Mouse (Mus musculus): ENCODE data around the gene Trmt44. TPM values are rescaled to one million over a fixed set of nuclear protein-coding genes. Genes with fewer than 3 reads are reported as not detected.
"Not testable (repeated sequence)": the region's sequence is repeated elsewhere in the genome, so short reads cannot be mapped to it uniquely, and the experiment has no call there.

The Trmt44 gene
- total RNA-seq, 4 experiments from 2014 or later: 6.1 to 11.2 (median 7.7) TPM

DNA sequence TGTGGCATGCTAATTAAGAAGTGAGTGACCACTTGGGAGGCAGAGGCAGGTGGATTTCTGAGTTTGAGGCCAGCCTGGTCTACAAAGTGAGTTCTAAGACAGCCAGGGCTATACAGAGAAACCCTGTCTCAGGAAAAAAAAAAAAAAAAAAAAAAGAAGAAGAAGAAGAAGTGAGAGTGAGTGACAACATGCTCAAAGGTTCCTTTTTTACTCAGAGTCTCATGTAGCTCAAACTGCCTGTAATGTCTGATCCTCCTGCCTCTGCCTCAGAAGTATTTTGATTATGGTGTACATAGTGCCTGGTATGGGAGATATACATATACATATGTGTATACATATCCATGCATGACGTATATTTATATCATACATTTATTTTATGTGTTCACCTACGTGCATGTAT is 9.4 kb upstream of the Trmt44 start:
- DNase-seq: not testable (repeated sequence)

DNA sequence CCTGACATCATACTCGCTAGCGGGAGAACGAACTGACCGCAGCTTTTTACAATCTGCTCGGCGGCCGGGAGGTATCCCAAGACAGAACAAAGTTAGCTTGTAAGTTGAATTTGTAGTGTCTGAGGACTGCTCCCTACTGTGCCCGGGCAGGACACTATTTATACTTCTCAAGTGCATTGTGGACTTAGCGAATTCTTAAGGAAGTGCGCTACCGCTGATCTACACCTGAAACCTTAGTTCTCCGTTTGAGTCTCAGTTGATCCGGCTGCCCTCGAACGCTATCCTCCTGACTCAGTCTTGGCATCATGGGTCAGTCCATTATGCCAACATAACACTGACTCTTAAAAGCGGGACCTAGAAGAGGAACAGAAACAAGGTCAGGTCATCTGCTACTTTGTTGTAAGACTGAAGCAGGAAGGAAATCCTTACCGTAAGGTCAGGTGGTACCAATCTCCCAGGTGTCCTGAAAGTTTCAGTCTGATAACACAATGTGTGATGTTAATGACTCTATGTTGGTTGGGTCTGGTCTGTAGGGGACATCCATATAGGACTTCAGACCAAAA is 8.4 kb upstream of the Trmt44 start:
- no peak for DNase-seq

DNA sequence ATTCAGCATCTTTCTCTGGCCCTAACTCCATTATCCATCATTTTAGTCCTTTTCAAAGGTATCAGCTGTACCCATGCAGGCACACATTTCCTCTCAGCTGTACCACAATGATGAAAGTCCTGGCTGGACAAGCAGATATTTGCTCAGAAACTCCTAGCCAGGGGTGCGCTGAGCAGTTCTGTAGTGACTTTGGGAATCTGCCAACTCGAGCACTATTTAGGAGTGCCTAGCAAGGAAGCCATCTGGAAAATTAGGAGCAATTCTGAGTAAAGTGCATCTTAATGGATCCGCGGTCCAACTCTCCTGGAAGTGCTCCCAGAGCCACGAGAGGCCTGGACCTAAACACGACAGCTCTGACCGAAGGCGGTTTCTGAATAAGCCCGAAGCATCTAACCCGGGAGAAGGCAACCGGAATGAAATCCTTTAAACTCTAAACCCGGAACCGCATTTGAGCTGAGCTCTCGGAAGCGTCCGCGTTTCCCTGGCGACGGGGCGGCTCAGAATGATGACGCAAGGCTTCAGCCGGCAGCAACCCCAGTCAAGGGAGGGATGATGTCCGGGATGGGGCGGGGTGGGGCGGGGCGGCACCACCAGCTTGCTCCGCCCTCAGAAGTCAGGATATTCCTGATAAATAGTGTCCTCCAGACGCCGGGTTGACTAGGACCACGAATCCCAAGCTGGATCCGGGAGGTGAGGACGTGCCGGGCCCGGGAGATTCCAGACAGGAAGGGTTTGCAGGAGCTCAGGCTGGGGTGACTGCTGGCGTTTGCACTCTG is 7.8 kb upstream of the Trmt44 start, which contains the start of gene Acox3:
TSS of gene Acox3 (plus strand) at position 596 of the 776 bp plus-strand sequence.
- DNase-seq: peak; percentile 96

DNA sequence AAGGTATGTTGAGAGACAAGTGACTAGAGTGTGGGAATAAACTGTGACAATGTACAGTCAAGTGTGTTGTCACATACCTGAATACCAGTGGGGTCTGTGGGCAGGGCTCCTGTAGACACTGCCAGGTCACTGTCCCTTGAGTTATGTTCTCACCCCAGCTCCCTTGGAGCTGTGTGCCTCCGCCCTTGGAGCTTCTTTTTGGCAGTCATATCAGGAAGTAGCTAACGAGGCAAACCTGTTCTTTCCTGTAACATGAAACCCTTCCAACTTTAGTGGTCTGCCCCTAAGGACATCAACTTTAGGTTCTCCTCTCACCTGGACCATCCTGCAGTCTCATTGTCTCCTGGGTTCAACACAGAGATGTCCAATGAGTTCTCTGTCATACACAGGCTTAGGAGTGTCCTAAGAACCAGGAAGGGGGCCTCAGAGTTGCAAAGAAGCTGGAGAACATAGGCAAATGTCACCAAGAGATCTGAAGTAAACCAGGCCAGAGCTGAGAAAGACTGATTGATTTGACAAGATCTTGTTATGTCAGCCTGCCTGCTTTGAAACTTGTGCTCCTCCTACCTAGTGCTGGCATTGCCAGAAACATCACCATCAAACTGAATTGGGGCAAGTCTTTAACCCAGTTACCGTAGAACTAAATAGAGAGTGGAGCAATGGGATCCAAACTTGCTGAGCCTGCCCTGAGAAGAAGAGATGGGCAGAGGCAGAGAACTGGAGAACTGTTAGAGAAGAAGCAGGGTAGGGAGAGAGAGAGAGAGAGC is 5.5 kb upstream of the Trmt44 start:
- DNase-seq: no peak

DNA sequence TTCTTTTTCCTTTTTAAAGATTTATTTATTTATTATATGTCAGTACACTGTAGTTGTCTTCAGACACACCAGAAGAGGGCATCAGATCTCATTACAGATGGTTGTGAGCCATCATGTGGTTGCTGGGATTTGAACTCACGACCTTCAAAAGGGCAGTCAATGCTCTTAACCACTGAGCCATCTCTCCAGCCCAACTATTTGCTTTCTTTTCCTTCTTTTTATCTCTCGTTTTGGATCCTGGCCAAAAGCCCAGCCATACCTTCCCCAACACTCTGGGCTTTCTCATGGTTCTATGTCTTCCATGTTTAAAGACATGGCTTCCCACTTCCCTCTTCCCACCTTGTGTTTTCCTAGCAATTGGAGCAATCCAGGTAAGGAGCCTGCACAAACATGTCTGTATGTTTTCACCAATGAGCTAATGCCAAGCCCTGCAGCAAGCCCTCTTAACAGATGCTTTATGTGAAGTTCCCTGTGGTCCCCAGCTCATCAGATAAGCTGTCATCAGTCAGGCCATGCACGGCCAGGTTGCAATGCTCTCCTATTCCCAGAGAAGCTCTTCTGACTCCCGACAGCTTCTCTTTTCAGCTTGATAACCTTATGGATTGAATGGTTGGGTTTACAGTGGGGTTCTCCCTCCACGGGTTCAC is 4.5 kb upstream of the Trmt44 start:
- DNase-seq: no peak

DNA sequence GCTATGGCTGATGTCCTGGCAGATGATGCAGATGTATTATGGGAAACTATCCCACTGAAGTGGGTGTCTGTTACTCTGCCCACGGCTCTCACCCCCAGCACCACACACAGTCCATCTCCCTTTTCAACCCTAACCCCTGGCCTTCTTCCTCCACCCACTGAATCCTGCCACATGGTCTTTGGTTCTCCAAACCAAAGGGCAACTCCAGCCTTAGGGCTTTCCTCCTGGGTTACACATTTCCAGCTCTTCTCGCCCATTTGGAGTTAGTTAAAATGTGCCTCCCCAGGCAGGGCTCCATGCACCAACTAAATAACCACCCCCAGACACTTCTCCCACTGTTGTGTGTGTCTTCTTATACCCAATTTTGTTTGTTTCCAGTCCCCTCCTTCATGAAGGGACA is 3.5 kb upstream of the Trmt44 start:
- no peak for DNase-seq

DNA sequence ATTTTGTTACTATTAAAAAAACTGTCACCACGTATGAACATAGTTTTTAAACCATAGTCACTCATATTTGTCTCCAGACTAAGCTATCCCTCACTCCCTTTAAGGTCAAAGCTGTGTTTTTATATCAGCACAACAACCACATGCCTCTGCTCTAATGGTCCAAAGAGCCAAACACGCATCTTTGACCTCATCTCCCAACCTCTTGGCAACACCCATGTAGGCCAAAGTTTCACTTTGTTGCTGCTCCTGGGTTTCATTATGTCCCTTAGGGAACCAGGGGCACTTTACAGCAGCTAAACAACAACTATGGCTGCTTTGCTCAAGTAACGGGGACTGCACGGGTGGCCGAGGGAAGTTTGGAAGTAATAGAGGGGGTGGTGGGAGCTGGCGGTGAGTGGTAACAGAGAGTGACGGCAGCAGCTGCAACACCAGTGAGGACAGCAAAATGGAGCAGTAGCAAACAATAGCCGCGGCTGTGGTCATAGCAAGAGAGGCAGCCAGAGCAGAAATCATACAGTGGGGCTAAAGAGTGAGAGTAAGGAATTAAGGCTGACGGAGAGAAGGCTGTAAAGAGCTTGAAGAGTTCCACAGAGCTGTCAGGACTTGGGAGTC is 1.6 kb upstream of the Trmt44 start:
- no peak for DNase-seq

DNA sequence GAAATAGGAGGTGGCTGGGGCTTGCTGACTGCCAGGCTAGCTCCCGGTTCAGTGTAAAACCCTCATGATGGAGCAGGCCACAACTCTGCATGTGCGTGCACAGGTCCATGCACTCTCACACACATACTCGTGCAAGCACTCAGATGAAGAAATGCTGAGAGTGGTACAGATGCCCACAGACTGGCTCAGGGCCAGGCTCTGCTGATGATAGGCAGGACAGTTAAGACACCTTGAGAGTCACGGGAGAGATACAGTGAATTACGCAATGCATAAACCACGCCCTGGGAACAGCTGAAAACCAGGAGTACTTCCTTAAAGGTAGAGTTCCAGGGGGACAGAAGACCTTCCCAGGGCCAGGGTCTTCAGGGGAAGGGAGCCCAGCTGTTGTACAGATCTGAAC is 3.3 kb downstream of the Trmt44 start:
- no peak for DNase-seq

DNA sequence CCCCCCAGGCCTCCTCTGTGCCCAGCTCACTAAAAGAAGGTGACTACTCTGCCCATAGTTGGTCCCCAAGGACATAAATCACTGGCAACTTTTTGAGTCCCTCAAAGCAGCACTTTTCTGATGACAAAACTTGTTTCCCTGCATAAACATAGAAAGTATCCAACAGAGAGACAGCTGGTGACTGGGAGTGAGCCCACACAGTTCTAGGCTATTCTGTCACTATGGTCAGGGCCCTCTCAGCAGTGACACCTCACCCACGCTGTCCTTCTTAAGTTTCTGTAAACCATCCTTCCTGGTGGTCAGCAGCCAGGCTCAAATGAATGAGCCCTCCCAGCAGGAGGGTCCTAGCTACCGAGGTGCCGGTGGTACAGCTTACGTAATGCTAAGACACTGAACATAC is 8.2 kb downstream of the Trmt44 start:
- no peak for DNase-seq

DNA sequence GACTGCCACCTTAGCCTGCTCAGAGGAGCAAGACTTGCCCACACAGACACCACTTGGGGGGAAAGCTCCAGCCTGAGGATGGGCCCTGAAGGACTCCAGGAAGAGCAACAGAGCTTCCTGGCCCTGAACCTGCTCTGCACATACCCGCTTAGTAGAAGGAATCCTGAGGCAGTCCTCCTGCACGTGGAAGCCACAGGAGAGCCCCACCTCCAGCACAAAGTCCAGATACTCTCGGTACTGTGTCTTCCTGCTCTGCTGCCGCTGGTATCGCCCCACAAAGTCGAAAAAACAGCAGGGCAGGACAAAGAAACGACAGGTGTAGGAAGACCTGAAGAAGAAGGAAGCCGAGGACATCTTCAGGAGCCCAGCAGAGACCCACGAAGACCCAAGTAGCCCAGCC is 9.7 kb downstream of the Trmt44 start:
- DNase-seq: no peak

DNA sequence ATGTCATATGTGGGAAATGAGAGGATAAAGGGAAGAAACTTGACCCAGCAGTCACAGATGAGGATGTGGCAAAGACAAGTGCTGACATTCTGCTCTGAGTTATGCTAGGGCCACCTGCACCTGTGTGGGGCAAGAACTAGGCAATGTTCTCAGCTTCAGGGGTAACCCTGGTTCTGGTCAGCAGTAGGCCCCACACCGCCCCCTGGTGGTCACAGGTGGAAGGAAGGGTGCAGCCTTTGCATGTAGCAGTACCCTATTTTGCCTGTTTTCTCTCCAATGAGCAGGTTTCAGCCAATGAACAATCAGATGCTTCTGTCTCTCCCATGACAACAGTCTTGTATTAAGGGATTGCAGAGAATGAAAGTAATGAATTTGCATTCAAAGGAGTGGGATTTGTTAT is 11.4 kb downstream of the Trmt44 start:
- peak; percentile 33 for DNase-seq

DNA sequence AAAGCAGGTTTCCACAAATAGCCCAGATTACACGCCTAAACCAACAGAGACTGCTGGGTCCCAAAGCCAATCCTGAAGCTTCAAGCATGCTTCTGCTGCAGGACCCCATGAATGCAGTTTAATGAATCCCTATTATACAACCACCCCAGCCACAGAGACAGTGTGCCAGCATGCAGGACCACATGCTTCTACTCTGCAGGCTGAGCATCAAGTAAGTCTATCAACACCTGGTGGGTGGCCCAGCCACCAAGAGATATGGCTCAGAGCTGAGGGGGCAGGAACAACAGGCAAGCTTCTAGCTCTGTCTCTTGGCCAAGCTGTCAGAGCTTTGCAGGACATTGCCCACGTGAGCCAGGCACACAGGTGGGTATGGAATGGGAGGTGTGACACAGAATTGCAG is 12.3 kb downstream of the Trmt44 start:
- DNase-seq: no peak

DNA sequence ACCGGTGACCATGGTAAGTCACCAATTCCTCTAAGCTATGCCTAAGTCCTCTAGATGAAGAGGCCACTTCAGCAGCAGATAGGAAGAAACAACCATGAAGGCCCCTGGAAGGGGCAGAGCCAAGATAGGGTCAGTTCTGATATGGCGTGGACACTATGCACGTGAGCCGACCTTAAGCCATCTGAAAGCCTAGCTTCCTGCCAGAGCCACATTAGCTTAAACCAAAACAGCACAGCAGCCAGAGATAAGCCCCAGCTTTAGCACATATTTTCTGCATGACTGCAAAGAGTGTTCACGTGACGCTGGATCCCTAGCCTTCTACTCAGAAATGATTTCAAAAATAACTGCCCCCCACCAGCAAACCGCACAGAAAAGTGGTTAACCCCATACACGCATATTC is 15.4 kb downstream of the Trmt44 start:
- no peak for DNase-seq

DNA sequence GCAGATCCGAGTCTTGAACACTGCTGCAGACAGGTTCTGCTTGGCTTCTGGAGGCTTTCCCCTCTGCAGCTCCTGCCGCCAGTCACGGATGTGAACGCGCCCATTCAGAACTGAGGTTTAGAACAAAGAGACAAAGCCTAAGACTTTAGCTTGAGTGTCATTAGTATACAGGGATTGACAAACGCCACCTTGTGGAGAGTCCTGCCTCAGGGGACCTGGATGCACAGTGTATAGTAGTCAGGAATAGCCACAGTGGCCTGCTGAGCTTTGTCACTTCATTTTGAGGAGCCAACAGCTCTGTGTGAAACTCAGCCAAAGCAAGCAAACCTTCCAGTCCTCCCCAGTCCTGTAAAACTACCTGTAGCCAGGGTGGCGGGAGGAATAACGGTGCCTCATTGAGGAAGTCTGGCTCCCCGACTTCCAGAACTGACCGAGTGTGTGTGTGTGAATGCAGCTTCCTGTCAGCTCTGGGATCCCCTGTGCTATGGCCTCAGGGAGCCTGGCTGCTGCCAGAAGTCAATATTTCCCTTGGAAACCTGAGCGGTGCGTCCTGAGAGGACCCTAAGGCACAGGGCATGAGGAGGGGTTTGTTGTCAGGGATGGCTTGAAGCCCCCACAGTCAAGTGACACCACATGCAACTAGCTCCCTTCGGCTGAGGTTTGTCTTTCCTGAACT is 16.8 kb downstream of the Trmt44 start:
- no peak for DNase-seq

DNA sequence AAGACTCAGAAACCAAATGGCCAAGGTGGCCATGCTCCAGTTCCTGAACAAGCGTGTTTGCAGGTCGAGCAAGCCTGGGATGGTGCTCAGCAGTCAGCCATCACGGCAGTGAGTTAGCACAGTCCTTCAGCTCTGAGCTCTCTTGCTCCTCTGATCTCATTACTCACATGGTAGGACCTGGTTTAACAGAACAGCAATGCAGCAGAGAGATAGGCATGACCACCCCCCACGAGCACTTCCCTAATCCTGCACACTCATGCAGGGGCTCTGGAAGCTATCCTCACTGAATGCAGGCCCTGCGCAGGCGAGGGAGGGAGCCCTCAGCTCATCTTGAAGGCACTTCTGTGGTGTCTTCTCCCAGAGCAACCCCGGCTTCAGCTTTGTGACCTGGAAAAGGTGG is 18.5 kb downstream of the Trmt44 start:
- DNase-seq: no peak

DNA sequence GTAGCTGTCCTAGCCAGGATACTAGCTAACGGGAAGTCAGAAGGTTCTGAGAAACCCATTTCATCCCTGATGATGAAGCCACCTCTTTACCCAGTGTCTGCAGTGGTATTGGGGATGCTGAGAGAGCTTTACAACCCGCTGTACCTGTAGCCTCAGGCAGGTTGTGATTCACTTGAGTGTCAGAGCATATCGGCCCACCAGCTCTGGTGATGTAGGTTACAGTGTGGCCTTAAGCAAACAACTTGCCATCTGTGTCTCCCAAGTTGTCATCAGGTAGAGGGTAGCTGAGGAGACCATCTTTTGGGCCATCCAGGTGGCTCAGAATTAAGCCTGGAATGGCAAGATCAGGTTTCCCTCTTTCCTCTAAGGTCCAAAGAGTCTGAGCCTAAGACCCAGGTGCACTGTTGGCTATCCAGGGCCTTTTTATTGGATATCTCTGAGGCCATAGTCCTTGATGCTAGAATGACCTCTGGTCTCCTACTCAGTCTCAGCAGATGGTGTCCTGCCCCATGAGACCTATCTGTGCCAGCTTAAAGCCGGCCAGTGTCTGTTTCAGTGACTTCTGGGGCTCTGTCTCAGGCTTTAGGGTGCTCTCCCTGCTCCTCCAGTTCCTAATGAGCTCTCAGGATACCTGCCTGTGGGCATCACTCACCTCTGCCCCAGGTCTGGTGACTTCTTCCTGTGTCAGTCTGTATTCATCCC is 21.9 kb downstream of the Trmt44 start:
- DNase-seq: no peak

DNA sequence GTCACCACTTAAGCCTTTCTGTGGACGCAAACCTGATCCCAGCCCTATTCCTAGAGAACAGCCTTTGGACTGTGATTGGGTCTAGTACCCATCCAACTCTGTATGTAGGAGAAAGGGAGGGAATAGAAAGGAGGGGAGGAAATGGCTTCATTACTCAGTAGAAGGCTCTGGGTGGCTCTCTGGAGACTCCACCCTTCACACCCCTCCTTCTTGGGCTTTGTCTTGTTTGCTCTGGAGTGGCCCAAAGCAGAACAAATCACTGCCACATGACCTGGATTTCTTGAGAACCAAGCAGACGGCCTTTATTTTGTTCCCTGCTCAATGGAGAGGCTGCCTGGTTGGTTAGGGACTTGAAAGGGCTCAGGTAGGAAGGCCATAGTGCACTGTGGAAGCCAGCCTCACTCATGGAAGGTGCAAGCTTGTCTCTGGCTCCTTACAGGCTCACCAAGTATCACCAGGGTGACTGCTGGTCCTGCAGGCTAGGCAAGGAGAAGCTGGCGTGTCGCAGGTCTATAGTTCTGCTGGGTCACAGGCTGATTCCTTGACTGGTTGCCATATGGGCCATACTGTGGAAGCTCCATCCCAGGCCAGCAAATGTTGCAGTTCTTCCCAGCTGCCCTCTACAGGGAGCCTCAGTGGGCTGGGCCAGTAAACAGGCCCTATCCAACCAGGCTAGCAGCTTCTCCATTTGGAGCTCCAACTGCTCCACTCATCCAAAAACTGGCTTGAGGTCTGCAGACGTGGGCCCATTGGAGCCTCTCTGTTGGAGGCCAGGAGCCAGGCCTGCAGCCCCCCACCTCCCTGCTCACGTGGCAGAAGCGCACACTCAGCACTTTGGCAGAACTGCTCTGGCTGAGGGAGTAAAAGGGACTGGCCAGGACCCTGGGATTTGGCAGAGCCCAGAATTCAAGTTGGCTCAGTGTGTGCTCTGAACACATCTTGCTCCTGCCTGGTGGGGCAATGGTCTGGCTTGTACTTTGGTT is 22.7 kb downstream of the Trmt44 start:
- no peak for DNase-seq

DNA sequence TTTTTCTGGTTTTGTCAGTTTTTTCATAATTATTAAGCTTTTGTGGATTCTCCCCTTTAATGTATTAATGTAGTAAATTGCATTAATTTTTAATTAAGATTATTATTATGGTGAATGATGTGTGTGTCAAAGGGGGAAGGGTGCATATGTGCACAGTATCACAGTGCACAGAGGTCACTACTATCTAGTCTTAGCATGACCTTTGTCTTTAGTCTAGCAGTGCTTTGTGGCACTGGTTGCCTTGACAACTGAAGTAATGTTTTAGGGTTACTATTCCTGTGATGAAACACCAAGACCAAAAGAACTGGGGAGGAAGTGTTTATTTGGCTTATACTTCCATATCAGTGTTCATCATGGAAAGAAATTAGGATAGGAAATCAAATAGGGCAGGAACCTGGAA is 28.7 kb downstream of the Trmt44 start:
- DNase-seq: no peak

DNA sequence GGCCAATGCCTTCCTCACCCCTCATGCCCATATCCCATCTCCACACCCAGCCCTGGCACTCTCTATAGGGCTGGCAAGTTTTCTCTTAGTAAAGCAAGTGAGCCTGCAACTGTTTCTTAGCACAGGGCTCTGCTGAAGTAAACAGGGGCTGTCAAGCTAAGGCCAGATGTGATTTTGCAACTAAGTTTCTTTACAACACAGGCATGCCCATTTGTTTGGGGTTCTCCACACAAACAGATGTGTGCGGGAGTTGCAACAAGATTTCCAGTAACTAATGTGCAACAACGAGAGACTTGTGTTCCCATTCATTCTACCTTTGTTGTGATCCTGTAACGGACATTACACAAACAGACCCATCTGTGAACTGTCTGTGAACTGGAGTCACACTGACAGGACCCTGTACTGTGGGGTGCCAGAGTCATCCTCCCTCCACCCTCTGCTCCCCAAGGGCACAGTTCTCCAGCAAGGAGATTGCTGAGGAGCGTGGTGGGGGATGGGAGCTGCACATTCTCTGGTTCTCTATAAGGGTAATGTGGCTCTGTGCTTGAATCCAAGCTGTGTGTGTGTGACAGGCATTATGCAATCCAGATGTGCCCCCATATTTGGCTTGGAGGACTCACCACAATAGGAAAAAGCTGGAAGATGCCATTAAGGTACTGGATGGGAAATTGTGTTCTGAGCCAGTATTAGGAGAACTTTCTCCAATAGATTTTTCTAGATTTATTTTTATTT is 33.6 kb downstream of the Trmt44 start:
- DNase-seq: no peak

Measured in adrenal gland, adult 8-10 months (tissue).